Mouse (Mus musculus): Measurements from ENCODE around the gene Npr3. TPM values are rescaled to one million over a fixed set of nuclear protein-coding genes. Genes with fewer than 3 reads are reported as not detected.

The Npr3 gene
- polyA plus RNA-seq, 1 experiment: 3.4 TPM

GRCm38 (mm10) chr15:11801863-11802722 is 105.0 kb downstream of the Npr3 start:
- Histone ChIP-seq H3K27ac (ENCODE audit: insufficient read depth, low read length) (no peak overlapping the region), H3K4me3 (ENCODE audit: insufficient read depth, low read length) (no peak overlapping the region), H3K4me1 (ENCODE audit: control insufficient read depth, insufficient read depth, low read length) (no peaks in the 10 kb centered on the region)
- no peak for TF ChIP-seq POLR2A (IDR thresholded peaks at IDR 0.05; ENCODE audit: extremely low read depth, insufficient read depth, low read length)
- TF ChIP-seq CTCF (IDR thresholded peaks at IDR 0.05; ENCODE audit: extremely low read depth, insufficient read depth, low read length): no peak

- TF ChIP-seq POLR2A (IDR thresholded peaks at IDR 0.05; ENCODE audit: extremely low read depth, insufficient read depth, low read length): no peak
- no peak for TF ChIP-seq CTCF (IDR thresholded peaks at IDR 0.05; ENCODE audit: extremely low read depth, insufficient read depth, low read length)
- no peaks in the 10 kb centered on the region for H3K4me1 ChIP-seq (ENCODE audit: control insufficient read depth, insufficient read depth, low read length)
- no peak overlapping the region for H3K27ac ChIP-seq (ENCODE audit: insufficient read depth, low read length)
- no peak overlapping the region for H3K4me3 ChIP-seq (ENCODE audit: insufficient read depth, low read length)
These were observed 112.5 kb downstream of the Npr3 start for GRCm38 (mm10) chr15:11794632-11795031.

Other genes with a start within 250 kb of the Npr3 start
- 202 and 219 TPM in 2 replicates for gene Sub1, start 89.7 kb upstream of the Npr3 start, polyA plus RNA-seq (2012; rRNA removed)
- 147 and 149 TPM in 2 replicates for gene Zfr, start 210.5 kb upstream of the Npr3 start, polyA plus RNA-seq (2012; rRNA removed)

Measured in cortical plate, adult 2 months (tissue).